Mouse (Mus musculus): ENCODE data around the gene Ms4a8a.
"Not testable (repeated sequence)": the region's sequence is repeated elsewhere in the genome, so short reads cannot be mapped to it uniquely, and the experiment has no call there.

Gene Ms4a8a

GRCm38 (mm10) chr19:11080934-11081333 is at the start of gene Ms4a8a:
Gene Ms4a8a (minus strand): TSS chr19:11081102.
- no peak for DNase-seq (ENCODE audit: extremely low spot score, low spot score)

DNA sequence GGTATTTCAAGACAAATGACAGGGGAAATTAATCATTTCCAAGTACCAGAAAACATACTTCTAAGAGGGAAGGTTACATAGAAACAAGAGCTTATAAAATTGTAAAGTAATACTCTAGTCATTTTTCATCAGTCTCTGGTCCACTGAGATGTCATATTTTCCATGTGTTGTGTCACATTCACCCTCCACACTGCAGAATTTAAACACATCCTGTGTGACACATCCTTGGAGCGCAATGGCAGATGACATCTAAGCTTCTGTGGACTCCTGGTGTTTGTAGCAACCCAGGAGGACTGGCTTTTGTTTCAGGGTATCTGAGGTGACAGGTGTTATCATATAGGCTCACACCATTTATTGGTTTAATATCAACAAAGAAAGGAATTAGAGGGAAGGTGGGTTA is 48.8 kb upstream of the Ms4a8a start:
- no peak for DNase-seq (ENCODE audit: extremely low spot score, low spot score)

DNA sequence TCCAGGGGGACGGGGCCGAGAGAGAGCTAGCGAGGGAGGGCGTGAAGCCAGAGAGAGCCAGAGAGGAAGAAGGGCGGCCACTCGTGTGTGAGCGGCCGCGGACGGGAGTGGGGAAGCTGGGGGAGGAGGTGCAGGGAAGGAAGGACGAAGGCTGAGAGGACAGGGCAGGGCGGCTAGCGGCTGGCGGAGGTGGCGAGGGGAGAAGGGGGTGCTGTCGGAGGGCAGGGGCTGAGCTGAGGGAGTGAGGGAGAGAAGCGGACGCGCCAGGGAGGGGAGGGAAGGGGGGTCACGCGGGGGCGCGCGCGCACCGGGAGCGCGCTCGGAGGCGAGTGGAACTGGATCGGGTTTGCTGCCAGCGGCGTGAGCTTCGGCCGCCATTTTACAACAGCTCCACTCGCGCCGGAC is 40.1 kb upstream of the Ms4a8a start:
- DNase-seq (ENCODE audit: extremely low spot score, low spot score): peak; percentile 48

GRCm38 (mm10) chr19:11119338-11119737 is 38.4 kb upstream of the Ms4a8a start:
- no peak for DNase-seq (ENCODE audit: extremely low spot score, low spot score)

- no peak for DNase-seq (ENCODE audit: extremely low spot score, low spot score)
Measured at GRCm38 (mm10) chr19:11107746-11108145, 26.8 kb upstream of the Ms4a8a start.

DNA sequence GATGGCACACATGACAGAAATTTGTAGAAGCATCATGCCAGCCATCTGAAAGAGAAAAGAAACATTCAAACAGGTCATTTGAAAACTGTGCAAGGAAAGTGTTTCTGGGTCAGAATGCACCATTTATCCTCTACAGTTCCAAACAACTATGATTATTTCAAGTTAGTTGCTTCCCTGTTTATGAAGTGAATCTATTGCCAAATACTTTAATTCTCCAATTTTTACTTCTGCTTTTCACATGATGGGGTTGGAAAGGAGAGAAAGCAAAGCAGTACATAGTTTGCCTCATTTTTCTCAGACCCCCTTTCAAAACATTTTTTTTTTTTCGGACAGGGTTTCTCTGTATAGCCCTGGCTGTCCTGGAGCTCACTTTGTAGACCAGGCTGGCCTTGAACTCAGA is 21.0 kb upstream of the Ms4a8a start:
- no peak for DNase-seq (ENCODE audit: extremely low spot score, low spot score)

DNA sequence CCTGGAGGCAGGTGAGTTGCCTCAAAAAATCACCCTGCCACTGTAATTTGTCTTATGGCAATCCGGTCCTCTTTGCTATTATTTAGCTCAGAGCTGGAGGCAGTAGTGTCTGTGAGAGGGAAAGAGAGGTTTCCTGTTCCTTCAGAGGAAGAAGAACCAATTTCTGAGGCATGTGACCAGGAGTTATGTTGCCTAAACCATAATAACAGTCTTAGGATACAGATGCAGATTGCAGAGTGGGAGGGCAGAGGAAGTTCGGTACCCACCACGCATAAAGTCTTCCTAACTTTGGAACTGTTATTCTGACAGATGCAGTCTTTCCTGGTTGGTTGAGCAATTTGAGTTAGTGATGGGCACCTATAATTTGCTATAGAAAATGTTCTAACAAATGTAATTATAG is 17.5 kb upstream of the Ms4a8a start:
- no peak for DNase-seq (ENCODE audit: extremely low spot score, low spot score)

DNA sequence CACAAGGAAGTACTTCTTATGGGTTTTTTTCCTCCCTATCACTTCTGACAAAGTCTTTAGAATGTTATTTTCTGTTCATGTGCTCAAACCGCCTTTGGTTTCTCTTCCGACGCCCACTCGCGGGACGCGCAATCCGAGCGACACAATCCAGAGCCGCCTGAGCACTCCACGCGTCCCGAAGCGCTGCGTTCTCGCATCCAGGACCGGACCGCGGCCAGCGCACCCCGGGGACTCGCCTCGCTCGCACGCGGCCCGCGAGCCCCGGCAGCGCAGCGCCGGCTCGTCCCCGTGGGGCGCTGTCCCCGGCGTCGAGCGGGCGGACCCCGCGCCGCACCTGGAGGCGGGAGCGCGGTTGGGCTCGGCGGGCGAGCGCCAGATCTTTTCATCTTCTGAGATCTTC is 11.2 kb upstream of the Ms4a8a start:
- peak; percentile 15 for DNase-seq (ENCODE audit: extremely low spot score, low spot score)

- no peak for DNase-seq (ENCODE audit: extremely low spot score, low spot score)
Measured at GRCm38 (mm10) chr19:11070364-11070763, 10.5 kb downstream of the Ms4a8a start.

DNA sequence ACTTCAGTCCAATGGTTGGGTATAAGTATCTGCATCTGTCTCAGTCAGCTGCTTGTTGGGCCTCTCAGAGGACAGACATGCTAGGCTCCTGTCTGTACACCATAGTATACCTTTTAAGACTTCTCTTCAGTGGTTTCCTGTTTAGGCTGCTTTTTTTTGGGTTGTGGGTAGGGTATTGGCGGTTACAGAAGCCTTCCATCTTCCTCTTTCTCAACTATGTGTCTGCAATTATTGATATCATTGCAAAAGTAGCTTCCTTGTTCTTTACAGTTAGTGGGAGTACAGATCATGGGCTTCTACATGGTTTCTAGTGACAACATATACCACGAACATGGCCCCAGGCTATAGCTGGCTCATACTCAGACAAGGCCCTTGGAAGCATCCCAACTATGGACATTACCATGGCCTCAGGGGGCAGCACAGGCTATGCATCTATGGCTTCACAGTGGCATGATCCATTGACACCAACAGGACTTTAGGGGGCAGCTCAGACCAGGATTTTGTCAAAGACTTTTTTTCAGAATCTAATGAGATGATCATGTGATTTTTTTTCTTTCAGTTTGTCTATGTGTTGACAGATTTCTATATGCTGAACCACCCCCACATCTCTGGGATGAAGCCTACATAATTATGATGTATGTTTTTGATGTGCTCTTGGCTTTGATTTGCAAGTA is 15.6 kb downstream of the Ms4a8a start:
- DNase-seq (ENCODE audit: extremely low spot score, low spot score): no peak

GRCm38 (mm10) chr19:11060900-11061299 is 20.0 kb downstream of the Ms4a8a start:
- no peak for DNase-seq (ENCODE audit: extremely low spot score, low spot score)

DNA sequence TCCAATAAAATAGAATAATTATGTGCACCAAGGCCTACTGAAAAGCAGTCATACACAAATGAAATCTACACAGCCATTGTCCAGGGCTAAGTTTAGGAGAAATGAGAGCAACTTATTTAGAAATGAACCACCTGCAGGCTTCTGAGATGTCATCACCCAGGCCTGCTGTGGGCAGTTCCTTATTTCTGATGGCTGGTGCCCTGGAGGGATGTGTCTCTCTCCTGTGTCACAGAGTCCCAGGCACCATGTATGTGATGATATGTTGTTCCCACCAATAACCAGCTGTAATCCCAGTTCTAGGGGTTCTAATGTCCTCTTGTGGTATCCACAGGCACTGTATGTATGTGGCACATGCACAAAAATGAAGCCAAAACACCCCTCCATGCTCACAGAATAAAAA is 20.9 kb downstream of the Ms4a8a start:
- DNase-seq (ENCODE audit: extremely low spot score, low spot score): no peak

- not testable (repeated sequence) for DNase-seq (ENCODE audit: extremely low spot score, low spot score)
Measured at GRCm38 (mm10) chr19:11055700-11056099, 25.2 kb downstream of the Ms4a8a start.

DNA sequence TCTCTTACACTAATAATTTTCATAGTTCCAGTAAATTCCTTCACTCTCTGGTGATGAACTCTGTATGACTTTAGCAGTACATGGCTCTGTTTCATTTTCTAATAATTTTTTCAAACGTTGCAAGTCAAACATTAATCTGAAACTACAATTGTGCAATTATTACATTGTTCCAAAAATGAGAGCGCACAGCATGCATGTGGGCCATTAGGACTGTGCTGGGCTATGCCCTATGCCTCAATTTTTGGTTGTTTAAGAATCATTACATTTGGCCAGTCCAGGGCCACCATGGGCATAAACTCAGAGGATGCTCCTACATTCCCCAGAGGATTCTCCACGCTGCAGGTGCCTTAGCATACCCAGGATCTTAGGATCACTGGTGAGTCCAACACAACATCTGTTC is 27.6 kb downstream of the Ms4a8a start:
- no peak for DNase-seq (ENCODE audit: extremely low spot score, low spot score)

- DNase-seq (ENCODE audit: extremely low spot score, low spot score): no peak
Measured at GRCm38 (mm10) chr19:11052877-11053276, 28.0 kb downstream of the Ms4a8a start.

- DNase-seq (ENCODE audit: extremely low spot score, low spot score): no peak
Measured at GRCm38 (mm10) chr19:11050286-11050685, 30.6 kb downstream of the Ms4a8a start.

DNA sequence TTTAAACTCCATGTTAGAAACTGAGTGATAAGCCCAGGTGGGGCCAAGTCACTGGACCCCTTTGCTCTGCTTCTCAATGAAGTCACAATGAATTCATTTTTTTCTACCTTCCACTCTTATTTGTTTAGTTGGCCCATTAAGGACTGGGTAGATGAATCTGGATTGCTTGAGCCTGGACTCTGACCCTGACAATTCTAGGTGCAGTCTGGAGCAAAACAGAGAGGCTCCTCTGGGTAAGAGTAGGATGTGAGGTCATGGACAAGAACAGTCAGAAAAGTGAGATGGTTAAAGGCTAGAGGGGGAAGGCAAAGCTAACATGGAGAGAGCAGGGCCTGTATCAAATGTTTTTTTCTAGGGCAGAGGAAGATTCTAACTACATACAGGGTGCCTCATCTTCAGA is 31.5 kb downstream of the Ms4a8a start:
- DNase-seq (ENCODE audit: extremely low spot score, low spot score): no peak

DNA sequence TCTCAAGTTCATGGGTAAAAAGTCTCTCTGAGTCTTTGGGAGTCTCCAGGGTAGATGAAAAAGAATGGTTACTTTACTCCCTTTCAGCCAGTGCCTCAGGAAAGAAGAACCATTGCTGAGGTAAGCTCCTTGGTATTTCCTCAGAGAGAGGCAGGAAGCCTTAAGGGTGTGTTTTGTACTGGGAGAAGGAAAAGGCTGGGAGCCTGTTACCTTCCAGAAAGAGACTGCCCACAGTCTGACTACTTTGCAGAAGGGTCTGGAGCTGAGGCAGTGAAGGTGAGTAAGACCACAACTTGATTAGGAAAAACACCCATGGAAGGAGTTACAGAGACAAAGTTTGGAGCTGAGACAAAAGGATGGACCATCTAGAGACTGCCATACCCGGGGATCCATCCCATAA is 32.4 kb downstream of the Ms4a8a start:
- no peak for DNase-seq (ENCODE audit: extremely low spot score, low spot score)

- no peak for DNase-seq (ENCODE audit: extremely low spot score, low spot score)
Measured at GRCm38 (mm10) chr19:11048009-11048408, 32.9 kb downstream of the Ms4a8a start.

GRCm38 (mm10) chr19:11044996-11045711 is 35.7 kb downstream of the Ms4a8a start:
- peak; percentile 74 for DNase-seq (ENCODE audit: extremely low spot score, low spot score)

DNA sequence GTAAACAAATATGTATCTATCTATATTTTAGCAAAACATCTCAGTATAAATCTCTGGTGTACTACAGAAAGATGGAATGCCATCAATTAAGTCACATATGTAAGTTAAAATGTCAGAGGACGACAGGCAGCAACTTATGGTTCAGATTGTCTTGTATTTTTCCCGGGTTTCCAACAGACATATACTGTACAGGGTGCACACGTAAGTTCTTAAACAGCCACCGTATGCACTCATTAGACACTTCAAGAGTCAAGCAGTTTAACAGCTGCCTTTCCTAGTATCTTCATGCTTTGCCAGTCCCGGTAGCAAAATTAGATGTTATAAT is 36.3 kb downstream of the Ms4a8a start:
- no peak for DNase-seq (ENCODE audit: extremely low spot score, low spot score)

- no peak for DNase-seq (ENCODE audit: extremely low spot score, low spot score)
Measured at GRCm38 (mm10) chr19:11037570-11037969, 43.3 kb downstream of the Ms4a8a start.

DNA sequence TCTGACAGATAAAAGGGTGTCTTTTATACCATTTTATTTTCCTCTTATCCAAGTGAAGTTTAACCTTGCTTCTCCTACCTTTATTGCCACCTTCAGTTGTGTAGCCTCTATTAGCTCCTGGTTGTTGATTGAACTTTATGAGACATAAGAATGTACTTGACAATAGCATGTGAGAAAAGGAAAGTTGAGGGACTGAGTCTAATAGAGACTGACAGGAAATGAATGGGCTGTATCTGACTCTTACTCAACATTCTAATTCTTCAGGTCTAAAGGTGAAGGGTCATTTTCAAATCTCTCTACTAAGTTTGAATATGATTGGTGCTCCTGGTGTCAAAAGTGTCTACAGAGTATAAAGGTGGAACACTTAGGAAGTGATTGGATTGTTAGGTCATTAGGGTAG is 58.5 kb downstream of the Ms4a8a start:
- DNase-seq (ENCODE audit: extremely low spot score, low spot score): no peak

Measured in neural tube, embryonic 10.5 days (tissue).